Mouse (Mus musculus) embryonic fibroblast, embryonic 13.5 days (primary cell): ENCODE measurements at regions not wholly inside any gene's neighbourhood (a gene's known extent, or its start where the extent isn't known, plus 50 kb on each side); places are given as distances from the start of the nearest gene placed in this dataset.

Experiments used
- CTCF ChIP-seq: IDR thresholded peaks from 2 replicates; pipeline ENCODE4 v1.5.1; 2011; ENCODE audit warnings: mild to moderate bottlenecking, control low read depth, low read length, moderate library complexity, borderline replicate concordance; ENCODE audit not compliant: insufficient read depth
- POLR2A ChIP-seq: IDR thresholded peaks from 2 replicates; pipeline ENCODE4 v1.6.1; 2011; ENCODE audit warnings: low read depth, mild to moderate bottlenecking, control low read depth, low read length, moderate library complexity

DNA sequence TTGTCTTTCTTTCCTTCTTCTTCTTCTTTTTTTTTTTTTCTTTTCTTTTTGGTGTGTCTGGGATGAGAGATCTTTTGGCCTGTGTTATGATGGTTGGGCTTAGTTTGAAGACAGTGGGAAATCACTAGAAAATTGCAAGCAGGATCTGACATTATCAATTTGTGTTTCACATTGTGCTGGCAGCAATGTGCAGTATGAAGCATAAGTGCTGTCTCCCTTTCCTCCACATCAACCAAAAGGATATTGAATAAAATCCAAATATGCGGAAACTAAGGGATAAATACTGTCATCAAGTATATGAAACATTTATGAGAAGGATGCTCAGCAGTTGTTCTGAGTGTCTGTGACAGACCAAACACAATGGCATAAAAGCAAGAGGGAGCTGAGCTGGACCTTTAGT is 1144.4 kb upstream of the Zeb2 start:
- TF ChIP-seq POLR2A (no peak), CTCF (no peak)
